21 mouse cellular contexts compared by ENCODE assay signal in the genomic region with DNA sequence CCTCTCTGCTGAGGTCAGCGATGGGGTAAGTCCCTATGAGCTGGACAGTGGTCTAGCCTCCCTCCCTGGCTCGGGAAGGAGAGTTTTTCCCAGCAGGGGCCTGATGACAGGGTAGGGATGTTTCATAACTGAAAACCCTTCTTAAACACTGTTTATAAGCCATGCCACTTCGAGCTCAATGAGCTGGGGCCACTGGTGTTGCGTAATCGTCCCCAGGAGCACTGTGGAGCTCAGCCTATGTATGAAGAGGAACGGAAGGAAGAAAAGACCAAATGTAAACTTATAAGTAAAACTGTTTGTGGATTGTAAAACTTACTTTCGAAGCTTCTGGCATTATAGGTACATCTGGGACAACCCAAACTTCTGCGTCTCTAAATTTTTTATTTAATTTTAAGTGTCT. TPM values are rescaled to one million over a fixed set of nuclear protein-coding genes. Genes with fewer than 3 reads are reported as not detected.
A peak's percentile ranks its signal among the peaks of the same experiment; 100 is the strongest.
DNase-seq lines count a peak whose midpoint lies in the region; ATAC-seq and TF ChIP-seq lines count a peak whose summit lies in the region.
"Had no signal": no experiment of that assay in that cellular context is flagged by ENCODE, and none has a peak within 500 bp of the region (broad histone marks: within the 10 kb centered on the region; RNA-seq: fewer than 3 reads in every experiment).

No protein-coding gene starts in this region.

- peak; percentile 52; the same call in 1 of the 2 replicates for ATAC-seq in common myeloid progenitor, adult 5-6 weeks (replicated peaks; ENCODE audit: low read depth, poor library complexity, severe bottlenecking)
- peak; percentile 79 for ATAC-seq in lung, postnatal 0 days
- peak; percentile 61 for ATAC-seq in megakaryocyte progenitor cell, adult 5-6 weeks (replicated peaks; ENCODE audit: poor library complexity)
- ATAC-seq: activated CD4-positive, CD25-positive, alpha-beta regulatory T cell, adult 4 months; CD4-positive, CD25-positive, alpha-beta regulatory T cell, adult 4 months; forebrain, embryonic 13.5 days; hindbrain, postnatal 0 days had no signal

- TF ChIP-seq CTCF in C2C12 (IDR thresholded peaks at IDR 0.05; ENCODE audit: control insufficient read depth, insufficient read depth, insufficient read length) = no peak
- TF ChIP-seq CTCF in lung, postnatal 0 days (IDR thresholded peaks at IDR 0.05) = no peak

- H3K9ac ChIP-seq in lung, postnatal 0 days (replicated peaks; ENCODE audit: low read depth) = no peak overlapping the region
- H3K9ac ChIP-seq: embryonic facial prominence, embryonic 12.5 days; forebrain, embryonic 13.5 days; limb, embryonic 13.5 days had no signal

- peak overlapping the region; percentile 72; the same call in 1 of the 2 replicates for H3K27ac ChIP-seq in lung, postnatal 0 days (ENCODE audit: low read length)
- H3K27ac ChIP-seq: embryonic facial prominence, embryonic 12.5 days; forebrain, embryonic 13.5 days; heart, adult 2 months; hindbrain, postnatal 0 days; kidney, postnatal 0 days; limb, embryonic 13.5 days; midbrain, embryonic 10.5 days had no signal

- no peak overlapping the region for H3K4me3 ChIP-seq in C2C12 (ENCODE audit: insufficient read depth, poor library complexity, severe bottlenecking)
- no peak overlapping the region for H3K4me3 ChIP-seq in lung, postnatal 0 days (ENCODE audit: low read depth, low read length)
- H3K4me3 ChIP-seq: embryonic facial prominence, embryonic 12.5 days; erythroblast, embryonic 14.5 days; forebrain, embryonic 13.5 days; heart, adult 2 months; limb, embryonic 13.5 days; midbrain, embryonic 10.5 days had no signal

- WGBS in lung, postnatal 0 days = 40% methylated on average over 8 of the region's 8 CpGs

- no peak overlapping the region for H3ac ChIP-seq in C2C12 (ENCODE audit: control insufficient read depth, insufficient read length, low read depth)

- no peaks in the 10 kb centered on the region for H3K27me3 ChIP-seq in C2C12 (ENCODE audit: control insufficient read depth, insufficient read depth, insufficient read length)
- H3K27me3 ChIP-seq in lung, postnatal 0 days (replicated peaks; ENCODE audit: insufficient read depth, low read length) = no peaks in the 10 kb centered on the region
- H3K27me3 ChIP-seq: forebrain, embryonic 13.5 days; limb, embryonic 13.5 days had no signal

- H3K79me3 ChIP-seq in C2C12 (ENCODE audit: low read depth) = no peaks in the 10 kb centered on the region

- no peaks in the 10 kb centered on the region for H3K79me2 ChIP-seq in C2C12 (ENCODE audit: control insufficient read depth, insufficient read depth)

- peak; percentile 86 for DNase-seq in lung, postnatal 0 days (ENCODE audit: low spot score)
- no peak for DNase-seq in thymus, postnatal 4 days
- DNase-seq in cerebellum, postnatal 36 days = no peak
- DNase-seq in right cerebral cortex, postnatal 10 days (ENCODE audit: low spot score in 2 of 2) = no peak
- DNase-seq: adrenal gland, postnatal 25 days; cerebellum, adult 8-10 months; heart, adult 2 months; kidney, adult 11 months; thymus, postnatal 25 days had no signal

- TF ChIP-seq EP300 in lung, postnatal 0 days (IDR thresholded peaks at IDR 0.05) = peak; percentile 73

- no peak overlapping the region for H3K4me2 ChIP-seq in lung, postnatal 0 days (replicated peaks; ENCODE audit: low read depth, low read length)
- H3K4me2 ChIP-seq: embryonic facial prominence, embryonic 12.5 days; forebrain, embryonic 13.5 days; limb, embryonic 13.5 days had no signal

- no peaks in the 10 kb centered on the region for H3K36me3 ChIP-seq in C2C12 (ENCODE audit: control insufficient read depth, insufficient read depth)
- H3K36me3 ChIP-seq in lung, postnatal 0 days (ENCODE audit: insufficient read depth, low read length) = no peaks in the 10 kb centered on the region
- H3K36me3 ChIP-seq: embryonic facial prominence, embryonic 12.5 days; limb, embryonic 13.5 days; midbrain, embryonic 10.5 days had no signal

- H3K9me3 ChIP-seq in lung, postnatal 0 days (ENCODE audit: low read length) = no peaks in the 10 kb centered on the region
- H3K9me3 ChIP-seq: embryonic facial prominence, embryonic 12.5 days; forebrain, embryonic 13.5 days; limb, embryonic 13.5 days; midbrain, embryonic 10.5 days had no signal

- peaks cover 12% of the 10 kb centered on the region; the same call in 1 of the 2 replicates for H3K4me1 ChIP-seq in lung, postnatal 0 days (ENCODE audit: insufficient read depth, low read depth, low read length)

TF ChIP-seq in C2C12, 6 proteins besides CTCF, POLR2A, EP300 and RAD21:
- TF ChIP-seq CEBPB (IDR thresholded peaks at IDR 0.05; ENCODE audit: low read depth) (peak; percentile 98), MYOG (IDR thresholded peaks at IDR 0.05; ENCODE audit: control insufficient read depth, extremely low read depth, insufficient read length) (no peak)

RNA-seq across cellular contexts. Expression of gene Galnt2, which starts 29.5 kb away (rescaled TPM):
- polyA plus RNA-seq in C2C12 (2012; fragmentation: generic; extraction: Trizol) = 55.5 TPM
- total RNA-seq in common myeloid progenitor, adult 5-6 weeks (2017) = 10.1 and 31.0 TPM in 2 replicates
- 54.3 and 66.2 TPM in 2 replicates for polyA plus RNA-seq in lung, postnatal 0 days (2015; fragmentation: Nextera tagmentation; extraction: Ambion mirVana)
- total RNA-seq in megakaryocyte progenitor cell, adult 5-6 weeks (2015) = 50.8 and 51.2 TPM in 2 replicates
- total RNA-seq in megakaryocyte progenitor cell, adult 5-6 weeks (2017) = 20.9 and 36.1 TPM in 2 replicates
